Mouse (Mus musculus) midbrain, embryonic 10.5 days (tissue): ENCODE results near the gene Cdc42bpb. TPM values are rescaled to one million over a fixed set of nuclear protein-coding genes. Genes with fewer than 3 reads are reported as not detected.

ENCODE experiments used
- DNase-seq: peaks from one replicate; pipeline ENCODE4 v3.0.0-alpha.2; 2017; ENCODE audit warnings: low spot score
- H3K27ac ChIP-seq: fragments of 300-500 bp; sonication (generic); replicated peaks from 2 replicates; pipeline ENCODE4 v1.5.1; 2016; ENCODE audit warnings: mild to moderate bottlenecking
- H3K27me3 ChIP-seq: fragments of 300-500 bp; sonication (generic); 2 replicates; pipeline ENCODE4 v1.6.1; 2016; ENCODE audit warnings: low read depth, mild to moderate bottlenecking; ENCODE audit not compliant: poor library complexity, severe bottlenecking
- H3K36me3 ChIP-seq: fragments of 300-500 bp; sonication (generic); 2 replicates; pipeline ENCODE4 v1.6.1; 2016; ENCODE audit warnings: mild to moderate bottlenecking, moderate library complexity
- H3K4me1 ChIP-seq: fragments of 300-500 bp; sonication (generic); 2 replicates; pipeline ENCODE4 v1.6.1; 2016
- H3K4me3 ChIP-seq: fragments of 300-500 bp; sonication (generic); 2 replicates; pipeline ENCODE4 v1.5.1; 2016; ENCODE audit warnings: mild to moderate bottlenecking, moderate library complexity
- H3K9me3 ChIP-seq: fragments of 300-500 bp; sonication (generic); replicated peaks from 2 replicates; pipeline ENCODE4 v1.6.1; 2016; ENCODE audit warnings: mild to moderate bottlenecking
- WGBS: fragments of 180-500 bp; shearing (Covaris S2); methylation state at CpG from one replicate; pipeline ENCODE4 v1.1.7; 2016; 5-methylcytosine and 5-hydroxymethylcytosine counted together
- polyA plus RNA-seq: library from polyadenylated mRNA; unstranded; fragments of >200 nt; fragmentation: Nextera tagmentation; extraction: Ambion mirVana; gene quantifications from 2 replicates; pipeline ENCODE4 v1.2.1, GENCODE M21; 2016

Cdc42bpb gene
- polyA plus RNA-seq, result 31.4 and 32.0 TPM in 2 replicates

DNA sequence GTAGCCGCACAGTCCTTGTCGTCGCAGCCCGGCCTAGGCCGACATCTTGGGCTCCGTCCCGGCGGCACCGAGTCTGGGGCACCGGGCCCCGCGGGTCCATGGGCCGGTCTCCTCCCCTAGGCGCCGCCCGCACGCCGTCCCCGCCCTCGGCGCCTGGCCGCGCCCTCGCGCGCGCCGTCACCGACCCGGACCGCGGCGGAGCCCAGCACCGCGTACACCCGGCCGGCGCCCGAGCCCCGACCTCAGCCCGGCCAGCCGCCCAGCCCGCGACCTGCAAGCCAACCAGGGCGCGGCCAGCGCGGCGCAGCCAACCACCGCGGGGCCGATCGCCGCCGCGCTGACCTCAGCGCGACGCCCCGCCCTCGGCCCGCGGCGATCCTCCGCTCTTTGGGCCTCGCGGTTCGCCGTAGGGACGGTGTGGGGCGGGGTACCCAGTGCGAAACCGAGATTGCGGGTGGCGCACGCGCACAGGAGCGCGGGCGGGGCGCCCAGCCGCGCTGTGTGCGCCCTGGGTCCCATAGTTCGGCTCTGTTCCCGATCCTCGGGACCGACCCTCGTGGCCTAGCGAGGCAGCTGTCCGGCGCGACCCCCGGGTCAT is at the start of gene Cdc42bpb:
Gene Cdc42bpb (minus strand): TSS at position 343 of the 598 bp plus-strand sequence.
- H3K9me3 ChIP-seq, result no peaks in the 10 kb centered on the region
- peak within 1 kb of the TSS; percentile 97 for H3K27ac ChIP-seq
- under 1% methylated on average over 85 of the region's 94 CpGs for WGBS
- H3K27me3 ChIP-seq, result no peaks in the 10 kb centered on the region
- H3K4me3 ChIP-seq, result peak within 1 kb of the TSS; percentile 98
- no peaks in the 10 kb centered on the region for H3K36me3 ChIP-seq
- DNase-seq, result peak; percentile 93
- peaks cover 37% of the 10 kb centered on the region for H3K4me1 ChIP-seq

DNA sequence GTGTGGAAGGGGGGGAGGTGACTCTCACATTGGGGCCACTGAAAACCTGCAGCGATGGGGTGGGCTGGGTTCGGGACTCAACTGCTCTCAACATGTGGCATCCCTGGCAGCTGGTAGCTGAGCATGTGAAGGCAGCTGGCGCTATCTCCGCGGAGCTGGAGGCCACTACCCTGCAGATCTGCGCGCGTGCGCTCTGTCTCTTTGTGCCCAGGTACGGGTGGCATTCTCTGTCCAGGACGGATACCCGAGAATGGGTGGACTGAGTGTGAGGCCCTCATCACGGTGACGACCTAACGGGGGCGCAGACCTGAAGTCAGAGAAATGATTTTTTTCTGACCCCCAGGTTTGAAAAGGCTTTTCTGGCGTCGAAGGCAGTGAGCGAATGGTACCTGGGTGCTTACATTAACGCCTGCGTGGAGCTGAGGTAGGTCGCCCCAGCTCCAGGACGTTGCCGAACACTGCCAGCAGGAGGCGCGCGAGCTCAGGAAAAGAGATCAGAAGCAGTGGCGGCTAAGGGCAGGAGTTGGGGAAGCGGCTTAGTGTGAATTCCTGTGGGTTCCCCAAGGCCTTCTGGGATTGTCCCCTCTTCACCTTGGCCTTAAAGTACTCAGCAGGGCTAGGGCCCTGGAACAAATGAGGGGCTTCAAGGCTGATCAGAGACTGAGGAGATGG is 48.4 kb upstream of the Cdc42bpb start:
- no peaks in the 10 kb centered on the region for H3K9me3 ChIP-seq
- DNase-seq, result peak; percentile 89
- H3K4me1 ChIP-seq, result peaks cover 56% of the 10 kb centered on the region
- H3K36me3 ChIP-seq, result no peaks in the 10 kb centered on the region
- H3K27me3 ChIP-seq, result peaks cover 100% of the 10 kb centered on the region
- 0 out of 2 replicates have a peak overlapping the region, but pooled peaks have one; percentile 3 for H3K4me3 ChIP-seq
- no peak overlapping the region for H3K27ac ChIP-seq
- 19% methylated on average over 29 of the region's 29 CpGs for WGBS

DNA sequence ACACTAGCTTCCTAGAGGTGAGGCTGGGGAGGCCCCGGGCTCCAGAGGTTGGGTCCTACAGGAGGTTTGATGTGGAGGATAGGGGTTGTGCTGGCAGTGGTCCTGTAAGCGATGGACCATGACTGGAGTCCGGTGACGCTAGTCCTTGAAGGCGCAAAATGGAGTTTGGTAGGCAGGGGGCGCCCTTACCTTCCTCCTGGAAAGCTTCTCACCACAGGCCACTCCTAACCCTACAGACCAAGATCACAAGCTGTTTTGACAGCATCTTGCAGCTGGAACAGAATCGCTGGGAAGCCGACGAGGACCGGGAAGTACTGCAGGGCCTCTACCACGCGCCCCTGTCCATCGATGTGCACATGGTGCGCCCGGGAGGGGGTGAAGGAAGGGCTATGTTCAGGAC is 47.7 kb upstream of the Cdc42bpb start:
- WGBS, result 4% methylated on average over 15 of the region's 15 CpGs
- Histone ChIP-seq H3K4me1 (peaks cover 50% of the 10 kb centered on the region), H3K4me3 (0 out of 2 replicates have a peak overlapping the region, but pooled peaks have one; percentile 3), H3K36me3 (no peaks in the 10 kb centered on the region), H3K9me3 (no peaks in the 10 kb centered on the region), H3K27me3 (peaks cover 100% of the 10 kb centered on the region), H3K27ac (no peak overlapping the region)
- DNase-seq, result peak; percentile 81

DNA sequence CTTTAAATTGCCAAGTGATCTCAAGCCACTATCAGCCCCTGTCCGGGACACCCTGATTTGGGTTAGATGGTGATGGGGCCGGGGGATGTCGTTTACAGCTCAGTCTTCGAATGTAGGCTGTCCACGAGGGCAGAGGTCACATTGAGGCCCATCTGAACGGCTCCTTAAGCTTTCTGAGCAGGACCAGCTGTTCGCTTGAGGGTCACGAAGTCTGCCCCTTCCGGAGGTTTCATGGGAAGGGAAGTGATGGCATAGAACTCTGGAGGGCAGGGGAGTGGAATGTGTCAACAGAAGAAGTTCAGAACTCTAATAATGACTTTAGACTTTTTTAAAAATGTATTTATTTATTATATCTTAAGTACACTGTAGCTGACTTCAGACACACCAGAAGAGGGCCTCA is 47.0 kb upstream of the Cdc42bpb start:
- Histone ChIP-seq H3K27me3 (peaks cover 100% of the 10 kb centered on the region), H3K36me3 (no peaks in the 10 kb centered on the region), H3K27ac (no peak overlapping the region), H3K4me1 (peaks cover 43% of the 10 kb centered on the region), H3K9me3 (no peaks in the 10 kb centered on the region), H3K4me3 (no peak overlapping the region)
- 24% methylated on average over 9 of the region's 9 CpGs for WGBS
- DNase-seq, result no peak

DNA sequence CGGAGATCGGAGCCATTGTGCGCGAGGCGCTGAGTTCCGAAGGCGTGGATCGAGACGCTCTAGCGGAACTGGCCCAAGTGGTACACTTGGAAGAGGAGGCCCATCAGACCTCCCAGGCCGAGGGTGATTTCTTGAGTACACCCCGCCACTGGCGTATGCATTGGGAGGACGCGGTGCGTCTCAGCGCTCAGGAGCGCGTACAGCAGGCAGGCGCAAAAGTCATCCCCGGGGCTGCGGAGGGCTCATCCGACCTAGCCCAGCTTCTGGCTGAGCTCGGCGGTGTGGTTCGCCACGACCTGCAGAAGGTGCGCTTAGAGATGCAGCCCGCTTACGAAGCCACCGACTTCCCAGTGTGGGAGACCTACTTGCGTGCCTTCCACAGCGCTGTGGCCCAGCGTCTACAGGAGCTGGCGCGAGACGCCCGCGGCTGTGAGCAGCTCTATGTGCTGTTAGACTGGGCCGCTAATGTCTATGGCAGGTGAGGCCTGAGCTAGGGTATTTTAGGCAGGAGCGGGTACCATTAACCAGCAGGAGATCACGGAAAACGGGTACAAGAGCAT is 46.1 kb upstream of the Cdc42bpb start:
- WGBS, result 2% methylated on average over 43 of the region's 43 CpGs
- Histone ChIP-seq H3K9me3 (no peaks in the 10 kb centered on the region), H3K27ac (no peak overlapping the region), H3K4me3 (peak overlapping the region; percentile 46), H3K4me1 (peaks cover 34% of the 10 kb centered on the region), H3K36me3 (no peaks in the 10 kb centered on the region), H3K27me3 (peaks cover 100% of the 10 kb centered on the region)
- no peak for DNase-seq

DNA sequence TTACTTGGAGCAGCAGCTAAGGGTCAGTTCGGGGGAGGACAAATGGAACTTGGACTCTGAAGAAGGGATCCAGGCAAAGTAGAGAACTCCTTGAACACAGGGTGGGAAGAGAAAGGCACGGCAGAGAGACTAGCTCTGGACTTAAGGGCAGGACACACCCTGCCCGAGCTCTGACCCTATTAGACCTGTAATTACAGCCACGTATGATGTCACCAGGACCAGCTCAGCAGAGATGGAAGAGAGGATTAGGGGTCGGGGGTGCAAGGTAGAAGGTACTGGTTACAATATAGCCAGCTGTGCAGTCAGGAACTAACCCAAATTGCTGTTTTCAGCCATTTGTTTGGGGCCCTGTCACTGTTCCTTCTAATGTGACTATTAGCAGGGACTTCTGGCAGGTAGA is 45.3 kb upstream of the Cdc42bpb start:
- peaks cover 99% of the 10 kb centered on the region for H3K27me3 ChIP-seq
- WGBS, result 48% methylated on average over 5 of the region's 5 CpGs
- H3K4me1 ChIP-seq, result peaks cover 30% of the 10 kb centered on the region

DNA sequence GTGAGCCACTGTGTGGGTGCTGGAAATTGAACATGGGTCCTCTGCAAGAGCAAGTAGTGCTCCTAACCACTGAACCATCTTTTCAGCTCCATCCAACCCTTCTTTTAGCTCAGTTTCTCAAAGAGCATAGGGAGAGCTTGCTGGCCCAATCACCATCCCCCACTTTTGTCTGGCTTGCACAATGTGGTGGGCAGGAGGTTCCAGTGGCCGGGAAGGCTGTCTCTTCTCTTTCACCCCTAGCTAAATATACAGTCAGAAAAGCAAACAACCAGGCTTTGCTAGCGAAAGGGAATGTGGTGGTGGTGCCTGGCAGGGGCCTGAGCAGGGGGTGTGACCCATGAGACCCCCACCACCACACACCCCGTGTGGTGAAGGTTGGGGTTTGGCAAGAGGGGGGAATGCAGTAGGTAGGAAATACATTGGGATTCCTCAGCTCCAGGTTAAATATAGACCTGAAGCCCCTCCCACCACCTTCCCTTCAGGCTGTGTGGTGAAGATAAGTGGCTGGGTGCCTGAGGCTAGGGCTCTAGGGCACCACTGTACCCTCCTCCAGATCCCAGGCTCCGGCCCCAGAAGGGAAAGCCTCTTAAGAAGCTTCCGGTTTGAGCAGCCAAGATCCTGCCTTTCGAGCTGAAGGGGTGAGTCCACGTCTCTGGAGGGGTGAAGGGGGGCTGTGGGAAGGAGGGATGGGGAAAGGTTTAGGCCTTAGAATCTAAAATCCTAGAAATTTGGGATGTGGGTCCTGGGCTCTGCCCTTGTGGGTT is 43.6 kb upstream of the Cdc42bpb start:
- H3K9me3 ChIP-seq, result no peaks in the 10 kb centered on the region
- 54% methylated on average over 7 of the region's 7 CpGs for WGBS
- H3K36me3 ChIP-seq, result no peaks in the 10 kb centered on the region
- H3K27ac ChIP-seq, result no peak overlapping the region
- peaks cover 42% of the 10 kb centered on the region for H3K4me1 ChIP-seq
- peaks cover 96% of the 10 kb centered on the region for H3K27me3 ChIP-seq
- no peak for DNase-seq
- H3K4me3 ChIP-seq, result no peak overlapping the region

More for the DNA sequence above, 45.3 kb upstream of the Cdc42bpb start:
- no peak overlapping the region for H3K4me3 ChIP-seq
- H3K36me3 ChIP-seq, result no peaks in the 10 kb centered on the region
- no peak overlapping the region for H3K27ac ChIP-seq
- H3K9me3 ChIP-seq, result no peaks in the 10 kb centered on the region
- DNase-seq, result no peak

DNA sequence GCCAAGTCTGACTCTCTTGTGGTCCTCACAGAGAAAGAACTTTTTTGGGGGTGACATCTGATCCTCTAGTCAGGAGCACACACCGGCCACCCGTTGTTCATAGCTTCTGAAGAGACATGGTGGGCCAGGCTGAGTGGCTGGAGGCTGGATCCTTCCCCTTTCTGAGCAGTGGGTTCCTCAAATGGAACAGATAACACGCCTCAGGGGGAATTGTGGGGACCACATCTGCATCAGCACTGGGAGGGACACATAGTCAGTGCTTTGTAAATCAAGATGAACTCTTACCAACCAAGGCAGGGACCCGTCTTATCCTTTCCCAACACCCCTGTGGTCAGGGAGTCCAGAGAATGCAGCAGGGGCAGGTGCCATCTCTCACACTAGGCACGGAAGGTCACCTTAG is 42.4 kb upstream of the Cdc42bpb start:
- Histone ChIP-seq H3K4me3 (no peak overlapping the region), H3K27me3 (peaks cover 96% of the 10 kb centered on the region), H3K36me3 (no peaks in the 10 kb centered on the region), H3K9me3 (no peaks in the 10 kb centered on the region), H3K4me1 (peaks cover 36% of the 10 kb centered on the region), H3K27ac (no peak overlapping the region)
- WGBS, result 84% methylated on average over 5 of the region's 5 CpGs
- DNase-seq, result no peak

DNA sequence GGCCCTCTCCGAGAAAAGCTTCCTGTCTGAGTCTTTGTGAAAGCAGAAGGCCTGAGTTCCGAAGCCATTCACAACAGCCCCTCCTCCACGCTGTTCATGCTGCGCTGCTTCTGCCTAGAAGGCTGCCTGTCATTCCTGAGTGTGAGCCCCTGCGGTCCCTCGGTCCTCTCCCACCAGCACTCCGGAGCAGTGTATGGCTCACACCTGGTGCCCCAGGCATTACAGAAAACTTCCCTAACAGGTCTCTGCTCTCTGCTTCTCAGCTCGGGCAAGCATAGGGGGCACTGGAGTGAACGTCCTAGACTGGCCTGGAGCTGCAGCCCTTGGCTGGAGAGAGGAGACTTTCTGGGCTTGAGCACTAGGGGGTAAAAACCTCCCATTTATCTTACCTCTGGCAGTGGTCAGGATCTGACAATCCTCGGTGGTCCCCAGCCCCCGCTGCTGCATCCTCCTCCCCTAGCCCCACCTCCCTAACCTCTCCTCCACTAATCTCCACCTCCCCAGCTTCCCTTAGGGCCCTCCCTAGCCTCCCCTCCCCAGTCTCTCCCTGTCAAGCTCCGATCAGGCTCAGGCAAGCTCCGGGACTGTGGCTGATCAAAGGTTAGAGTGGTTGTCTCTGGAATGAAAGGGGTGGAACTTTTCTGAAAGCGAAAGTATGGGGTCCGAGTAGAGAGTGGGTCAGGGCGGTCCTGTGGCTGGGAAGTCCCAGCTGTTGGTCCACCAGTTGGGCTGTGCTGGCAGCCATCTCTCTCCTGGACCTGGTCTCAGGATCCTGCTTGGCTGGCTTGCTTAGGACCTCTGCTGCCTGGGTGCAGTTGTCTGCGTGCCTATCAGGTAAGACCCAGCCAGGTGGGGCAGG is 39.6 kb upstream of the Cdc42bpb start, which contains the start of gene Exoc3l4:
Gene Exoc3l4 (plus strand): TSS at position 97 of the 859 bp plus-strand sequence.
- 2% methylated on average over 17 of the region's 17 CpGs for WGBS
- Histone ChIP-seq H3K4me3 (peak within 1 kb of the TSS; percentile 47), H3K27me3 (peaks cover 82% of the 10 kb centered on the region), H3K4me1 (peaks cover 35% of the 10 kb centered on the region), H3K27ac (peak within 1 kb of the TSS; percentile 68), H3K9me3 (no peaks in the 10 kb centered on the region), H3K36me3 (no peaks in the 10 kb centered on the region)
- peak; percentile 59 for DNase-seq

DNA sequence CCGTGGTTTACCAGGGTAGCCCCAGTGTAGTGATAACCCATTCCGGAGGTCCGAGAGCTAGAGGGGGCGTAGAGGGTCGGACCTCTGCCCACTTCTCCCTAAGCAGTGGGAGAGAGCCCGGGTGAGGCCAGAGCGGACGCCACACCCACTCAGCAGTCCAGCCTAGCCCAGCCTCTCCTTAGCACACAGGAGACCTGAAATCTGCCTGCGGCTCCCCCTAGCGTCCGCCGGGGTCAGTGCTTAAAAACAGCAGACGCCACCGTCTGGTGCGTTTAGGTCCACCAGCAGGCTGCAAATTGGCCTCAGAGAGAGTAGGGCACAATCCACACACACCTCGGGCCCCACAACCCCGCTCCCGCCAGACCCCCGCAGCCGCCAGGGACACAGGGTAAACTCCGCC is 35.8 kb upstream of the Cdc42bpb start:
- DNase-seq, result peak; percentile 90
- 1% methylated on average over 21 of the region's 21 CpGs for WGBS
- H3K9me3 ChIP-seq, result no peaks in the 10 kb centered on the region
- no peaks in the 10 kb centered on the region for H3K36me3 ChIP-seq
- H3K4me1 ChIP-seq, result peaks cover 44% of the 10 kb centered on the region
- peaks cover 81% of the 10 kb centered on the region for H3K27me3 ChIP-seq
- H3K27ac ChIP-seq, result peak overlapping the region; percentile 56
- peak overlapping the region; percentile 47 for H3K4me3 ChIP-seq

DNA sequence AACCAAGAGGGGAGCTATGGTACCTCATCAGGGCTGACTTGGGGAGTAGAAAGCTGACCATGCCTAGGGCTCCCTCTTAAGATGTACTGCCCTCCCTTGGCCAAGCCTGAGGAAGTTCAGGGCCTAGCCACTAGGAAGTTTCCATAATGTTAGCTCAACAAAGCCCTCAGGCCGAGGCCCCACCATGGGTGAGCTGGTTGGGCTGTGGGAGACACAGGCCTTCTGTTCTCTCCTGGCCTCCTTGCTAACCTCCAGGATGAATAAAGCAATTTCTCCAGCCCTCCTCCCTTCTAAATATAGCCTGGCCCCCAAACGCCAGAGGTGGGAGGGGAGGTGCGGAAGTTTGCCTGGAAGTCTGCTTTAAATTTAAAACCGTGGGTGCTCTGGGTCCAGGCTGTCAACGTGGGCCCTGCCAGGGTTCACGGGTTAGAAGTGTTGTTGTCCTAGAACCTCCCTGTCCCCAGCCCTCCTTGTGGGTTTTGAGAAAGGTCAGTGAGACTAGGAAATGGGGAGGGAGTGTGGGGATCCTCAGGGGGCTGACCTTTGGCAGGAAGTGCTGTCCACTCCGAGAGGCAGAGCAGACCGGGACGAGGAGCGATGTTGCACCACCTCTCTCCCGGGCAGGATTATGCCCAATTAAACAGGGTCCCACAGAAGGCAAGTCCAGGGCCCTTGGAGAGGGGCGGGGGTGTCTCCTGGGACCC is 35.2 kb upstream of the Cdc42bpb start:
- Histone ChIP-seq H3K27ac (peak overlapping the region; percentile 56), H3K27me3 (peaks cover 81% of the 10 kb centered on the region), H3K4me3 (peak overlapping the region; percentile 47), H3K36me3 (no peaks in the 10 kb centered on the region), H3K9me3 (no peaks in the 10 kb centered on the region), H3K4me1 (peaks cover 43% of the 10 kb centered on the region)
- DNase-seq, result peak; percentile 13
- 23% methylated on average over 12 of the region's 12 CpGs for whole genome bisulfite sequencing
